Mouse (Mus musculus) effector memory CD4-positive, alpha-beta T cell, adult 5 months (primary cell): Measurements from ENCODE around the gene Gm20835. TPM values are rescaled to one million over a fixed set of nuclear protein-coding genes. Genes with fewer than 3 reads are reported as not detected.

Source experiments
- polyA plus RNA-seq: library from polyadenylated mRNA; unstranded; fragments of 100-300 nt; shearing (Covaris generic); gene quantifications from one replicate; pipeline ENCODE4 v1.2.1, GENCODE M21; 2017

Gene Gm20835
- polyA plus RNA-seq, result not detected

DNA sequence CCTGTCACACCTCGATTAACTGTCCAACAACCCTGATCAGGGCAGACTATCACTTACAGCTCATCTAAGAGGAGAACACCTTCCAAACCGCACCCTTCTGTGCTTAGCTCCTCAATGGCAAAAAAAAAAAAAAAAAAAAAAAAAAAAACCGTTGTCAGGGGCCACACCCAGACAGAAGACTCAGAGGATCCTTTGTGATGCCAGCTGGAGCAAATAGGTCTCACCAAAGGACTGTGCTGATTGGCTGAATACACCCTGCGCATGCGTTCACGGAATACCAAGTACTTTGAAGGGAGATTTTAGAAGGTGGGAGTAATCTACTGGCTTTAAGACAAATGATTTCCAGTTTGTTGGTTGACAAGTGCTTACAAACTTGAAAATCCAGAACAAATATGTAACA lies at the start of gene Gm20835:
Gm20835 (minus strand) TSS at position 101 of the 400 bp plus-strand sequence.

